ENCODE assay signal across 28 mouse cellular contexts in genomic region chr8:23580701-23581100, GRCm38 (mm10).
"Had no signal": no experiment of that assay in that cellular context is flagged by ENCODE, and none has a peak within 500 bp of the region (broad histone marks: within the 10 kb centered on the region; RNA-seq: fewer than 3 reads in every experiment).

No protein-coding gene starts in this region.

- DNase-seq: cerebellum, adult 2 months; cerebellum, adult 8-10 months; cerebellum, adult 9-10 months; cerebellum, adult 9-11 months; cerebellum, postnatal 10 days; cerebellum, postnatal 14 days; cerebellum, postnatal 25 days; cerebellum, postnatal 36 days; embryo, embryonic 11 days; forebrain, postnatal 0 days; gastrocnemius, adult 2 months; gastrocnemius, postnatal 10 days; gastrocnemius, postnatal 14 days; gastrocnemius, postnatal 25 days; gastrocnemius, postnatal 36 days; heart, adult 18-20 months; heart, adult 2 months had no signal

- H3K36me3 ChIP-seq: embryonic facial prominence, embryonic 10.5 days; embryonic facial prominence, embryonic 12.5 days; embryonic facial prominence, embryonic 13.5 days; embryonic facial prominence, embryonic 15.5 days; forebrain, embryonic 10.5 days; forebrain, embryonic 12.5 days; forebrain, embryonic 15.5 days had no signal

- H3K9me3 ChIP-seq: embryonic facial prominence, embryonic 10.5 days; embryonic facial prominence, embryonic 12.5 days; embryonic facial prominence, embryonic 13.5 days; embryonic facial prominence, embryonic 15.5 days; forebrain, embryonic 10.5 days; forebrain, embryonic 12.5 days; forebrain, embryonic 13.5 days; forebrain, embryonic 15.5 days had no signal

- H3K9ac ChIP-seq: embryonic facial prominence, embryonic 12.5 days; embryonic facial prominence, embryonic 13.5 days; embryonic facial prominence, embryonic 15.5 days; forebrain, embryonic 12.5 days; forebrain, embryonic 13.5 days; forebrain, embryonic 15.5 days; forebrain, postnatal 0 days had no signal

- H3K27ac ChIP-seq: embryonic facial prominence, embryonic 10.5 days; embryonic facial prominence, embryonic 12.5 days; embryonic facial prominence, embryonic 13.5 days; embryonic facial prominence, embryonic 15.5 days; forebrain, embryonic 10.5 days; forebrain, embryonic 12.5 days; forebrain, embryonic 13.5 days; forebrain, embryonic 15.5 days; gastrocnemius, adult 2 months; heart, adult 2 months had no signal

- H3K4me3 ChIP-seq: embryonic facial prominence, embryonic 10.5 days; embryonic facial prominence, embryonic 12.5 days; embryonic facial prominence, embryonic 13.5 days; embryonic facial prominence, embryonic 15.5 days; erythroblast, embryonic 14.5 days; forebrain, embryonic 10.5 days; forebrain, embryonic 12.5 days; forebrain, embryonic 13.5 days; forebrain, embryonic 15.5 days; gastrocnemius, adult 2 months; heart, adult 2 months had no signal

- ATAC-seq: forebrain, embryonic 13.5 days; forebrain, embryonic 14.5 days; forebrain, embryonic 15.5 days; forebrain, embryonic 16.5 days; forebrain, postnatal 0 days had no signal

- H3K4me1 ChIP-seq: embryonic facial prominence, embryonic 12.5 days; embryonic facial prominence, embryonic 13.5 days; embryonic facial prominence, embryonic 15.5 days; forebrain, embryonic 10.5 days; forebrain, embryonic 12.5 days; forebrain, embryonic 13.5 days; forebrain, embryonic 15.5 days had no signal

- H3K4me2 ChIP-seq: embryonic facial prominence, embryonic 12.5 days; embryonic facial prominence, embryonic 13.5 days; embryonic facial prominence, embryonic 15.5 days; forebrain, embryonic 12.5 days; forebrain, embryonic 13.5 days; forebrain, embryonic 15.5 days had no signal

- H3K27me3 ChIP-seq: embryonic facial prominence, embryonic 12.5 days; embryonic facial prominence, embryonic 13.5 days; embryonic facial prominence, embryonic 15.5 days; forebrain, embryonic 12.5 days; forebrain, embryonic 13.5 days; forebrain, embryonic 15.5 days had no signal
